Mouse (Mus musculus) liver, adult 2 months (tissue): ENCODE data around the gene Emsy. TPM values are rescaled to one million over a fixed set of nuclear protein-coding genes. Genes with fewer than 3 reads are reported as not detected.

Experiments used
- DNase-seq: peaks from one replicate; pipeline ENCODE4 v3.0.0-alpha.2; 2011; ENCODE audit warnings: low read depth, low spot score; ENCODE audit errors: extremely low read depth
- H3K27ac ChIP-seq: fragments of 200-500 bp; replicated peaks from 2 replicates; pipeline ENCODE4 v1.5.1; 2012; ENCODE audit warnings: low read depth, mild to moderate bottlenecking, control low read depth, inconsistent platforms, low read length; ENCODE audit not compliant: insufficient read depth
- H3K27me3 ChIP-seq: fragments of 200-500 bp; 2 replicates; pipeline ENCODE4 v1.6.1; 2012; ENCODE audit warnings: mild to moderate bottlenecking, moderate library complexity, low read length, inconsistent platforms; ENCODE audit not compliant: control insufficient read depth, insufficient read depth
- H3K36me3 ChIP-seq: fragments of 200-500 bp; 2 replicates; pipeline ENCODE4 v1.6.1; 2012; ENCODE audit warnings: low read length, inconsistent platforms; ENCODE audit not compliant: control insufficient read depth, insufficient read depth
- H3K4me1 ChIP-seq: fragments of 200-500 bp; 2 replicates; pipeline ENCODE4 v1.6.1; 2011; ENCODE audit warnings: low read length; ENCODE audit not compliant: control insufficient read depth, insufficient read depth
- H3K4me3 ChIP-seq: fragments of 200-500 bp; 2 replicates; pipeline ENCODE4 v1.5.1; 2011; ENCODE audit warnings: low read depth, mild to moderate bottlenecking, control low read depth, low read length, moderate library complexity; ENCODE audit not compliant: insufficient read depth
- H3K79me2 ChIP-seq: fragments of 200-500 bp; 2 replicates; pipeline ENCODE4 v1.6.1; 2012; ENCODE audit warnings: inconsistent platforms, mild to moderate bottlenecking, low read length, moderate library complexity; ENCODE audit not compliant: control insufficient read depth, insufficient read depth
- H3K9ac ChIP-seq: fragments of 200-500 bp; 2 replicates; pipeline ENCODE4 v1.6.1; 2012; ENCODE audit warnings: low read depth, mild to moderate bottlenecking, control low read depth, inconsistent platforms, low read length
- CTCF ChIP-seq: fragments of 200-500 bp; IDR thresholded peaks from 2 replicates; pipeline ENCODE4 v1.5.1; 2011; ENCODE audit warnings: low read depth, low read length, control low read depth
- POLR2A ChIP-seq: fragments of 200-500 bp; IDR thresholded peaks from 2 replicates; pipeline ENCODE4 v1.6.1; 2011; ENCODE audit warnings: low read length, control low read depth; ENCODE audit not compliant: insufficient read depth; ENCODE audit errors: extremely low read depth
- WGBS: fragments of 180-500 bp; shearing (Covaris S2); methylation state at CpG from one replicate; pipeline ENCODE4 v1.1.7; 2018; 5-methylcytosine and 5-hydroxymethylcytosine counted together
- polyA plus RNA-seq: library from polyadenylated mRNA; depleted of rRNA; stranded (reverse); fragments of >200 nt; gene quantifications from 2 replicates; pipeline ENCODE4 v1.2.3, GENCODE M21; 2012
- total RNA-seq: library from RNA; depleted of rRNA; stranded (reverse); fragments of >200 nt; gene quantifications from 2 replicates; pipeline ENCODE4 v1.2.3, GENCODE M21; 2014

Emsy gene
- total and polyA plus RNA-seq, 2 experiments: 7.9 to 10.9 TPM

- H3K79me2 ChIP-seq: no peaks in the 10 kb centered on the region
- H3K9ac ChIP-seq: no peak overlapping the region
- no peaks in the 10 kb centered on the region for H3K36me3 ChIP-seq
- peak overlapping the region; percentile 63 for H3K27ac ChIP-seq
- peak; percentile 24 for DNase-seq
- H3K4me3 ChIP-seq: no peak overlapping the region
- no peaks in the 10 kb centered on the region for H3K4me1 ChIP-seq
- TF ChIP-seq CTCF (no peak), POLR2A (no peak)
- no peaks in the 10 kb centered on the region for H3K27me3 ChIP-seq
- 69% methylated on average over 9 of the region's 9 CpGs for WGBS
These were observed 91.8 kb downstream of the Emsy start for GRCm38 (mm10) chr7:98564607-98565364.

GRCm38 (mm10) chr7:98563991-98564390 lies 92.6 kb downstream of the Emsy start:
- WGBS: 85% methylated on average over 6 of the region's 6 CpGs
- Histone ChIP-seq H3K9ac (no peak overlapping the region), H3K4me3 (no peak overlapping the region), H3K79me2 (no peaks in the 10 kb centered on the region), H3K27ac (peak overlapping the region; percentile 63), H3K36me3 (no peaks in the 10 kb centered on the region), H3K4me1 (no peaks in the 10 kb centered on the region), H3K27me3 (no peaks in the 10 kb centered on the region)
- DNase-seq: no peak
- TF ChIP-seq CTCF (no peak), POLR2A (no peak)

GRCm38 (mm10) chr7:98562966-98563365 lies 93.6 kb downstream of the Emsy start:
- no peaks in the 10 kb centered on the region for H3K4me1 ChIP-seq
- no peaks in the 10 kb centered on the region for H3K79me2 ChIP-seq
- WGBS: 84% methylated on average over 5 of the region's 5 CpGs
- DNase-seq: no peak
- H3K27me3 ChIP-seq: no peaks in the 10 kb centered on the region
- no peak overlapping the region for H3K27ac ChIP-seq
- no peak overlapping the region for H3K9ac ChIP-seq
- no peaks in the 10 kb centered on the region for H3K36me3 ChIP-seq
- TF ChIP-seq CTCF (no peak), POLR2A (no peak)
- no peak overlapping the region for H3K4me3 ChIP-seq

- H3K4me3 ChIP-seq: no peak overlapping the region
- TF ChIP-seq CTCF (no peak), POLR2A (no peak)
- no peaks in the 10 kb centered on the region for H3K27me3 ChIP-seq
- H3K4me1 ChIP-seq: no peaks in the 10 kb centered on the region
- H3K9ac ChIP-seq: no peak overlapping the region
- H3K27ac ChIP-seq: no peak overlapping the region
- H3K79me2 ChIP-seq: no peaks in the 10 kb centered on the region
- no peaks in the 10 kb centered on the region for H3K36me3 ChIP-seq
- DNase-seq: no peak
- WGBS: 72% methylated on average over 8 of the region's 8 CpGs
These were observed 94.4 kb downstream of the Emsy start for GRCm38 (mm10) chr7:98562186-98562585.

- Histone ChIP-seq H3K79me2 (no peaks in the 10 kb centered on the region), H3K4me1 (no peaks in the 10 kb centered on the region), H3K4me3 (no peak overlapping the region), H3K27ac (no peak overlapping the region), H3K36me3 (no peaks in the 10 kb centered on the region), H3K27me3 (no peaks in the 10 kb centered on the region), H3K9ac (no peak overlapping the region)
- no peak for DNase-seq
- TF ChIP-seq POLR2A (no peak), CTCF (no peak)
- 83% methylated on average over 12 of the region's 12 CpGs for WGBS
These were observed 94.9 kb downstream of the Emsy start for GRCm38 (mm10) chr7:98561556-98562164.
